Mouse (Mus musculus): ENCODE data around the gene Serpinb1c.
A peak's percentile ranks its signal among the peaks of the same experiment; 100 is the strongest.
"Not testable (repeated sequence)": the region's sequence is repeated elsewhere in the genome, so short reads cannot be mapped to it uniquely, and the experiment has no call there.

Serpinb1c gene

DNA sequence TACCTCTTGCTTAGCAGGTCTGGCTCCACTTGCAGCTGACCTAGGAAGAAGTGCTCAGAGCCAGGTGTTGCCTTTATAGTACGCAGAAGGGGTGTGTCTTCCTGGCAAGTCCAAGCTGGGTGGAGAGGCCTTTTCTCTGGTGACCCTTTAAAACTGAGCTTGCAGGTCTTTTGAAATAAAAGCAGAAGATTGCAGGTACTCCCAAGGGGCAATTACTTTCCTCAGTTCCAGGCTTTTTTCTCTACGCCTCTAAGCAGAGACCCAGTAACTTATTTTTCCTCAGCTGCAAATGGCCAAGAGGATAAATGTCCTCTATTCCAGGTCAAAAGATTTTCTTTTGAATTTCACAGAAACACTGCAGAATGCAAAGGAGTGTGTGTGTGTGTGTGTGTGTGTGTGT, at the start of gene Serpinb1c:
TSS of gene Serpinb1c (minus strand) at position 101 of the 400 bp plus-strand sequence.
- DNase-seq (ENCODE audit: extremely low read depth, low read depth, low spot score) = no peak

DNA sequence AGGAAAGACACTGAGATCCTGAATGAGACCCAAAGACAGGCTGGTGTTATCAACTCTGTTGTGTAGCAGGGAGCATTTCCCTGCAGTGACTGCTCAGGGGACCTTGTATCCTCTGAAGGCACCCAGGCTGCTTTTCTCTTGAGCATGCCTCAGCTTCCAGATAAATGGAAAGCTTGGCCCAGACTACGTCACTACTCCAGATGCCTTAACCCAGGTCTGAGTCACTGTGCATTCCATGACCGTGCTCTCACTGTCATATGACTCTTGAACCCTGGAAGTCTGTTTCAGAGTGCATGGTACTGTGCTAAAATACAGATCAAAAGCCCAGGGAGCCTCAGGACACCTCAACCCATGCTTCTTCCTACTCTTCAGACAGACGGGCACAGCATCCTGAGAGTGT, 41.2 kb upstream of the Serpinb1c start:
- not testable (repeated sequence) for DNase-seq (ENCODE audit: extremely low read depth, low read depth, low spot score)

DNA sequence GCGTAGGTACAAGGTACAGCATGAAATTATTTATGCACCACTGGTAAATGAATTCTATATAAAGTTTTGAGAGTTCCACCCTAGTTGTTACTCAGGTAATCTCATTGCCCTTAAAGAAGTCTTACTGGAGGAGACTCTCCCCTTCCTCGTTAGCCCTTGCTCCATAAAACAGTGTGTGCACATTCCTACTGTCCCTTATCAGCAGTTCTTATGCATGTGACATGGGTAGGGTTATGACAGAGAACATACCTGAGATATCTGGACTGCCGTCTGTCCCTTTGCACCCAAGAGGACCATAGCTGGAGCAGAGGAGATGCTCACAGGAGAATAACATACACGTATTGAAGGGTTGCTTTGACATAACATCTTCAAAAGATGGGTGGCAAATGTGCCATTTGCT, 40.3 kb upstream of the Serpinb1c start:
- DNase-seq (ENCODE audit: extremely low read depth, low read depth, low spot score) = not testable (repeated sequence)

GRCm38 (mm10) chr13:32934706-32935381, 36.8 kb upstream of the Serpinb1c start:
- DNase-seq (ENCODE audit: extremely low read depth, low read depth, low spot score) = no peak

GRCm38 (mm10) chr13:32929107-32929750, 31.2 kb upstream of the Serpinb1c start:
- peak; percentile 31 for DNase-seq (ENCODE audit: extremely low read depth, low read depth, low spot score)

DNA sequence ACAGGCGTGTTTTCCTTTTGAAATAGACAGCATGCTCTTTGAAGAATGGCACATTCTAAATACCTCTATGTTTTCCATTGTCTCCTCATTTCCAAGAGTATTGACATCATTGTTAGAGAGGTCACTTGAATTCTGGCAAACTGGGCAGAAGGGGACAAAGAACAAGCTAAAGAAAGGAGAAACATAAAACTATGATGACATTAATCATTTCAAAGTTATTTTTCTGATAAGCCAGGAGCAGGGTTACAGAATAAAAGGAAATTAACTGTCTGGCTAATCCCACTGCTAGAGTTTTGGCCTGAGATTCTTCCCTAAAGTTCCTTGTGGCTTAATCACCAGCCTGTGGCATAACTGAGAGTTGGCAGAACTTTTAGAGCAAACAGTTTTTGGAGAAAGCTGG, 29.2 kb upstream of the Serpinb1c start:
- peak; percentile 23 for DNase-seq (ENCODE audit: extremely low read depth, low read depth, low spot score)

GRCm38 (mm10) chr13:32926661-32927060, 28.6 kb upstream of the Serpinb1c start:
- no peak for DNase-seq (ENCODE audit: extremely low read depth, low read depth, low spot score)

DNA sequence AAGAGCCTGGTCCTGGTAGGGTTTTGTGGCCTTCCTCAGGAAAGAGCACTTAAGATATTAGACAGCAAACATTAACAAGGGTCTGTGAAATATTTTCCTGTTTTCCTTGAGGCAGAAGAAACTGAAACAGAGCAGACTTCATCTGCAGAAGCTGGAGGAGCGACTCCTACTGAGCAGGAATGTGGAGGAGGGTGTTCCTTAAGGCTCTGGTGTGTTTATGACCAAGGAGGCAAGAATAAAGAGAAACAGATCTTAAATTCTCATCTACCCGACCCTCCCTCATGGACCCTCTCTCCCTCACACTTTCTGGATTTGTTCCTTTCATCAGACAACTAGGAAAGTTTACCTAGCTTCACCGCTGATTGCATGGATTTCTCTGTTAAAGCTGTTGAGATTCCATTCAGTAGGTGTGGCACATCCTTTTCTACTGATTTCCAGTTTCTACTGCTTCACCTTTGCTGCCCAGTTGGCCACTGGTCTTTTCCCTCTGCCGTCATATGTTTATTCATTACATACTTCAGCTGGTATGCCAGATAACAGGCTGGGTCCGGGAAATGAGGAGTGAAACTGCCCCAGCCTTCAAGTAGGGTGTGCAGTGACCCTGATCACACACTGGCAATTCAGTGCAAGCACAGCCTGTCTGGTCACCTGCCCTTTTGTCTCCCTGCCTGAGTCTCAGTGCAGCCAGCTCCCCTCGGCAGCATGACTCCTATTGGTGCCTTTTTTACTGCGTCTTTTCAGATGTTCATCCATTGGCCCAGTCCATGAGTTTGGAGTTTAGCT, 26.8 kb upstream of the Serpinb1c start:
- no peak for DNase-seq (ENCODE audit: extremely low read depth, low read depth, low spot score)

- no peak for DNase-seq (ENCODE audit: extremely low read depth, low read depth, low spot score)
Measured at GRCm38 (mm10) chr13:32922622-32923021, 24.6 kb upstream of the Serpinb1c start.

DNA sequence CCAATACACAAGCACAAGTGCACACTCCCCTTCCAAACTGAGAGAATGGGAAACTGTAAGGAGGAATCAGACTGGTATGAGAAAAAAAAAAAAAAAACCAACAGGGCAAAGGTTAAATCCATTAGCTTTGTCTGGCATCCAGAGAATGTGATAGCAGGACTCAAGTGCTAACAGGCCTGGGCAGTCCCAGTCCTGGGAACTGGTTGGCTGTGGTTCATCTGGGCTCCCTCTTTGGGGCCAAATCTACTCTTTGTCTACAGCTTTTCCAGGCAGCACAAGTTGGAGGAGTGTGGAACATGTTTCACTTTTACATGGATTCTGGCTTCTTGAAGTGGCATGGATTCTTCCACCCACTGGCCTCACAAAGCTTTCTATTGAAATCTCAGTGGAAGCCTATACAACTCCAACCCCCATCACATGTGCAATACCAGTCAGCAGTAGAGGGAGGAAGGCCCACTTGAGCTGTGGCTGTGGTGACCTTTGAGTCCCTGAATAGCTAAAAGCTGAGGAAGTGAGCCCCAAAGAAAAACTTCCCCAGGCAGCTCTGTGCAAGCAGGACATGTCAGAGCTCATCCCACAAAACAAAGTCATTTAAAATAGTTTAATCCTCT, 14.9 kb upstream of the Serpinb1c start:
- DNase-seq (ENCODE audit: extremely low read depth, low read depth, low spot score) = peak; percentile 26

DNA sequence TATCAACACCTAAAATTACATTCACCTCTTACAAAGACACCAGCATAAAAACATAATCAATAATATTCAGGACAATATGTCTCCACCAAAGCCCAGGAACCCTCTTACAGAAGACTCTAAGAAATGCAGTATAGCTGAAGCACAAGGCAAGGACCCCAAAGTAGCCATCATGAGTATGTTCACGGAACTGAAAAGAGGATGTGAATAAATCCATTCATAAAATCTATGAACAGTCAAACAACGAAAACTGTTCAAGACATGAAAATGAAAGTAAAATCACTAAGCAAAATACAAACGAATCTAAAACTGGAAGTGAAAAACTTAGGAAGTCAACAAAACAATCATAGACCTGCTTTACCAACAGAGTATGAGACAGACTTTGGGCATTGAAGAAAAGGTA, 10.2 kb upstream of the Serpinb1c start:
- no peak for DNase-seq (ENCODE audit: extremely low read depth, low read depth, low spot score)

- no peak for DNase-seq (ENCODE audit: extremely low read depth, low read depth, low spot score)
Measured at GRCm38 (mm10) chr13:32903211-32903873, 5.3 kb upstream of the Serpinb1c start.

DNA sequence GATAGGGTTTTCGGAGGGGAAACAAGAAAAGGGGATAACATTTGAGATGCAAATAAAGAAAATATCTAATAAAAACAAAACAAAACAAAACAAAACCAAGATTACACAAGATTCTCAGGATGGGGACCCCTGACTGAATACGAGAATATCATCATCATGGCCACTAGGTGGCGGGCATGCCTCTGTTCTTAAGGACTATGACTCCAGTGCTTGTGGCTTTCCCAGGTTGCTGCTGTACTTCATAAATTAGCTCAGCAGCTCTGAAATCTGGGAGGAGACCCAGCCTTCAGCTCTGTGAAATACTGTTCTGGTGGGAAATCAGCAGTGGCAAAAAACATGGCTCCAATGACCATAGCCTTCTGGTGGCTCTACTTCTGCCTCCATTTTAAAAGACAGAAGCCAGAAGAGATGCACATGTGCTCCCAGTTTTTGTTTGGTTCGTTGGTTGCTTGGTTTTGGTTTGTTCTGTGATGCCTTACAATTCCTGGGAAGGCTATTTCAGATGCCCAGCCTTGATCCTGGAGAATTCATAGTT, 4.5 kb upstream of the Serpinb1c start:
- DNase-seq (ENCODE audit: extremely low read depth, low read depth, low spot score) = no peak

GRCm38 (mm10) chr13:32900639-32901038, 2.6 kb upstream of the Serpinb1c start:
- DNase-seq (ENCODE audit: extremely low read depth, low read depth, low spot score) = no peak

- not testable (repeated sequence) for DNase-seq (ENCODE audit: extremely low read depth, low read depth, low spot score)
Measured at GRCm38 (mm10) chr13:32899114-32899513, 1.1 kb upstream of the Serpinb1c start.

- no peak for DNase-seq (ENCODE audit: extremely low read depth, low read depth, low spot score)
Measured at GRCm38 (mm10) chr13:32896931-32897330, 1.1 kb downstream of the Serpinb1c start.

DNA sequence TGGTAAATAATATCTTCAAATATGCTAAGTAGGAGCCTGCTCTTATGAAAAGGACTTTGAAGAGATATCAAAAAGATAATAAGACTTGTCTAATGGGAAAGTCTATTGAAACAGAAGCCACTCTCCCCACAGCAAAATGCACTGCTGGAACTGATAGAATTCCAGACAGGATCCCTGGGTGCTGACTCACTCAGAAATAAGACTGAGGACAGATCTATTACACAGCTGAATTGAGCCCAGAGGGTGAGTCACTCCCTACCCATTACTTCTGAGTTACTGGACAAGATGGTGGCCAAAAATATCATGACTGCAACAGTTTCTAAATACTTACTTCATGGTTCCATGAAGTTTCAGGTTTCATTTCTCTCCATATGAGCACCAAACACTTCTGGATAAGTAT, 13.3 kb downstream of the Serpinb1c start:
- DNase-seq (ENCODE audit: extremely low read depth, low read depth, low spot score) = no peak

GRCm38 (mm10) chr13:32873862-32874261, 24.1 kb downstream of the Serpinb1c start:
- DNase-seq (ENCODE audit: extremely low read depth, low read depth, low spot score) = no peak

DNA sequence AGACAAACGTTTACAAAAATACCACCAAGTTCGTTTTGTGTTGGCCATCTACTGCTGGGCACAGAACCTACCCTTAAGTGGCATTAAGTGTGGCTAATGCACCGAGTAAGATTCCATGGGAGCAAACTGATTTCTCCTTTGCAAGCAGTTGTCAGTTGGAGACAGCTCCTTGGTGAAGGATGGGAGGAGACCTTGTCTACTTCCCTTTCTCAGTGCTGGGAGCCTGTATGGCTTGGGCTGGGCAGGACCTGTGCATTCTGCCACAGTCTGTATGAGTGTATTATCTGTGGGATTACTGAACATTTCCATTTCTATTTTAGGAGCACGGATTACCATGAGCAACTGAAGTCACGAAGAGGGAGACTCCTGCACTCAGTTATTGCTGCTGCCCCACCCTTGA, 29.2 kb downstream of the Serpinb1c start:
- no peak for DNase-seq (ENCODE audit: extremely low read depth, low read depth, low spot score)

DNA sequence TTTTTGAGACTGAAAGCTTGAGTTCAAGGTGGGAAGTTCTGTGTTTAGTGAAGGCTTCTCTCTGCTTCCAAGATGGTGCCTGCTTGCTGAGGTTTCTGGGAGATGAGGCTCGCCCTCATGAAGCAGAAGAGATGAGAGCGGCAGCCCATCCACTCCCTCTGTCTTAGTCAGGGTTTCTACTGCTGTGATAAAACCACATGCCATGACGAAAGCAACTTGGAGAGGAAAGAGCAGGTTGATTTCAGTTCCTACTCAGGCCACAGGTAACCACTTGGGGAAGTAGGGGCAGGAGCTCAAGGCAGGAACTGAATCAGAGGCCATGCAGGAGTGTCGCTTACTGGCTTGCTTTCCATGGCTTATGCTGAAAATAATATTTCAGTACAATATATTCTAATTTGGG, 29.8 kb downstream of the Serpinb1c start:
- not testable (repeated sequence) for DNase-seq (ENCODE audit: extremely low read depth, low read depth, low spot score)

- DNase-seq (ENCODE audit: extremely low read depth, low read depth, low spot score) = no peak
Measured at GRCm38 (mm10) chr13:32867030-32867429, 31.0 kb downstream of the Serpinb1c start.
